Mouse (Mus musculus) c-Kit-positive CD71-positive TER-119-negative erythroid progenitor cells, embryonic 14.5 days (primary cell): ENCODE results near the gene Agr2.

Experiments used
- DNase-seq: peaks from one replicate; pipeline ENCODE4 v3.0.0-alpha.2; 2013; ENCODE audit warnings: low read depth

Gene Agr2

DNA sequence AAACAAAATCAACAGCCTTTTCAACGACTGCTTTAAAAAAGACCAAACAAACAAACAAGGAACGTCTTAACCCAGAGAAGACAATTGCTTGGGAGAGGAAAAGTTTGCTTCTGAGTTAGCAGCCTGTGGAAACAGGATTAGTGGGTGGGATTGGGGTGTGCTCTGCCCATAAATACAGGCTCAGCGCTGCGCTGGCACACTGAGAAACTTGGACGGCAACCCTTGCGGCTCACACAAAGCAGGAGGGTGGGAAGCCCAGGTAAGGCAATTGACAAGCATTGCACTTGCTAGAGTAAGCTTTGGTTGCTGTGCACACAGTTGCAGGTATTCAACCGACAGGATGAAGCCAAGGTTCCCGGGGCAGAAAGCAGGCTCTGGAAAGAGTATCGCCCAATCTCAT lies at the start of gene Agr2:
Agr2 (plus strand) TSS at position 197 of the 400 bp plus-strand sequence.
- no peak for DNase-seq

GRCm38 (mm10) chr12:35951757-35952156 lies 41.0 kb upstream of the Agr2 start:
- DNase-seq: no peak

DNA sequence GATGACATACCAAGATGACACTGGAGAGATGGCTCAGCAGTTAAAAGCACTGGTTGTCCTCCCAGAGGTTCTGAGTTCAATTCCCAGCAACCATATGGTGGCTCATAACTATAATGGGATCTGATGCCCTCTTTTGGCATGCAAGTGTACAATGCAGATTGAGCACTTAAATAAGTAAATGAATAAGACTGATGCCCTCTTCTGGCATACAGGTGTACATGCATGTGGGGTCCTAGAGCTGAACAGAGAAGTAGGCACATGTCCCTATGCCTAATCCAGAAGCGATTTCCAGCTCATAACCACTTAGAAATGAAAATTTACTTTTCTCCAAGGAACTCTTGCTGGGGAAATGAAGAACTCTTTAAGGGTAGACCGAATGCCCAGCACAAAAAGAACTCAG lies 35.5 kb upstream of the Agr2 start:
- DNase-seq: no peak

GRCm38 (mm10) chr12:35966098-35966767 lies 26.5 kb upstream of the Agr2 start:
- DNase-seq: peak; percentile 46

- no peak for DNase-seq
Observed at GRCm38 (mm10) chr12:35966768-35967141, 26.0 kb upstream of the Agr2 start.

- DNase-seq: no peak
Observed at GRCm38 (mm10) chr12:35975898-35976297, 16.8 kb upstream of the Agr2 start.

GRCm38 (mm10) chr12:35977633-35978246 lies 15.0 kb upstream of the Agr2 start:
- DNase-seq: no peak

DNA sequence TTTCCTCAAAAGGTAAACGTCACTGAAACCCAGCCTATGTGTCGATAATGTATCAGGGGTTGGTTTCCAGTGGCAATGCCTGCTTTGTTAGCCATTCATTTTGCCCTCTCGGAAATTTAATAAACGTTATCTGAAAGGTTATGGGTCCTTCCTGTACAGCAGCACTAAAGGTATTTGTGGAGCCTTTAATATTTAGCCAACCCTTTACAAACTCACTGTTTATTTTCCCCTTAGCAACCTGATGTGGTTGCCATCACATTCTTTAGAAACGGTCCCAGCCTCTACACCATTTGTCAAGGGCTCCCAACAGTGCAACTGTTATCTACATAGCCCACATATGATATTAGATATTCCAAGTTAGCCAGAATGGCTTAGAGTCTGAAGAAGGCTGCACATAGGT lies 13.1 kb upstream of the Agr2 start:
- DNase-seq: no peak

DNA sequence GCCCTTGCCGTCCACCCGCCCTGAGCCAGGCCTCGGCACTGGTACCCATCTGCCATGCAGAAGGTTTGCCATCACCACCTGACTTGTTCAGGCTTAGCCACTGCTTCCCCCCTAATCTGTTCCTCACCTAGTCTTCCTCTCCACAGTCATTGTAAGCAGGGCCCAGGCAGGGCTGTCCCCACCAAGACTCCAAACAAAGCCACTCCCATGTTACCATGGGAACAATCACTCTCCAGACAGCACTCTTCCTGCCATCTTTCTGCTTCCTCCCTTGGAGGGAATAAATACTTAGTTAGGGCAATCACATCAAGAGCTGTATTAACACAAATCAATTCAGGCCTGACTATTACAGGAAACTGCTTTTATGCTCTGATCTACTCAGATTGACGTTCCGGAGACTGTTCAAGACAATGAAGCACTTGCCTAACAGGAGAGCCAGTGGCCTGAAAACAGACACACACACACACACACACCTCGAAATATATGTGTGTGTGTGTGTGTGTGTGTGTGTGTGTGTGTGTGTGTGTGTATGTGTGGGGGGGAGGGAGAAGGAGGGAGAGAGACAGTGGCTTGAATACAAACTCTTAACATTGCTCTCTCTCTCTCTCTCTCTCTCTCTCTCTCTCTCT lies 10.9 kb upstream of the Agr2 start:
- DNase-seq: peak; percentile 72

DNA sequence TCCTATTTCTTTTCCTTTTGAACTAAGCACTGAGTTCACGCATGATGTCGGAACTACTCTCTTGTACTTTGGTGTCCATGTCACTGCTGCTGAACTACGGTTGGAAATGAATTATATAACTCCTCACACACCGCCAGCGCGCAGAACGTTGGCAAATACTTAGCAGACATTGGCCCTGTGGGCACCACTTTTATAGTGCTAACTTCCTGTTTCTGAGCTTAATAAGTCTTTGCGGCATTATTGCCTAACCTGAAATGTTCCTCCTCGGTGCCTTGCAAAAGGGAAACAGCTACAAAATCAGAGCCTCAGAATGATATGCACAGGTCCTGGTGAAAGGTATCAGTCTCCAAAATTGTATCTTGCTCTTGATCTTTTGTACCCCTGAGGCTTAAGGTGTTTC lies 9.2 kb upstream of the Agr2 start:
- DNase-seq: no peak

DNA sequence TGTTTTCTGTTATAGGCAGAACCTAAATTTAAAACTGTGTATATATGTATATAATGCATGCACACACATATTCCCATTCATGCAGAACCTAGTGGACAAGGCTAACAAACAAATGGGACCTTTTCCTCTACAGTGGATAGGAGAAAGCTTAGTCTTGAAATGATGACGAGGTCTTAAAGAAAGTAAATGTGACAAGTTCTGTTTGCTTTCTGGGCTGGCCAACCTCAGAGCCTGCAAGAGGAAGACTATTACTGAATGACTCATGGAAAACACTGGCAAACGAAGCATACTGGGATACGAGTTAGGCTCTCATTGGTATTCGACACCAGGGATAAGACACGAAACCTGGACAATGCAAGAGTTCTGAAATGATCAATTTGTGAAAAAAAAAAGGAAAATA lies 8.0 kb upstream of the Agr2 start:
- no peak for DNase-seq

DNA sequence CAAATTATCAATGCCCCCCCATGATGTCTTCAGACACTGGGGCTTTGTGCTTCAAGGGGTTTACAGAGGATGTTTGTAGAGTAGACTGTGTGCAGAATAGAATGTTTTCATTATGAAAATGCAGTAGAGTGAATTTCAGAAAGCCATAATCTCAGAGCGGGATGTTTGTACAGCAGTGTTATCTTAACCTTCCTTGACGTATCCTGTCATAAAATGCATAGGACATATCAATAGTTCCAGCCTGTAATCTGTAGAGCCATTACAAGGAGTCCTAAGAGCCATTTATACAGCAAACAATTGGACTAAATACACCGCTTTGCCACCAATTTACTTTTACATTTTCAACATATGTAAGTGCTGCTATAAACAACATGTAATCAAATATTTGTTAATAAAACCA lies 876 bp downstream of the Agr2 start:
- DNase-seq: no peak

- no peak for DNase-seq
Observed at GRCm38 (mm10) chr12:35994098-35994497, 1.4 kb downstream of the Agr2 start.

GRCm38 (mm10) chr12:35995799-35996198 lies 3.1 kb downstream of the Agr2 start:
- peak; percentile 38 for DNase-seq

DNA sequence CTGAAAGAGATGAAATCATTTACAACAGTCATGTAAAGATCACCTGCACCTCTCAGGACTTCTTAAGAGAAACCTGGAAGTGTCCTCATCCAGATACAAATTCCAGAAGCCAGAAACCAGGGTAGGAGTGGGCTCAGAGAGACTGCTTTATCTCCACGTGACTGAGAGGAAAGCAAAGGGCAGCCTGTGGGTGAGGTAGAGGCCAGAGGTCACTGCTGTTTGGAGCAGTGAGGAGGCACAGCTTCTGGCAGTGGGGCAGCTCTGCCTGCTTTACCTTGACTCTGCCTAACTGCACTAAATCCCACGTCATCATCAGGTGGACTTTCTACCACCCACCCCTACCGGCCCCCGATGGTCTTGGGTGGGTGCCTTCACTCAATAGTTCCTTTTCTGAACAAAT lies 12.0 kb downstream of the Agr2 start:
- DNase-seq: no peak

DNA sequence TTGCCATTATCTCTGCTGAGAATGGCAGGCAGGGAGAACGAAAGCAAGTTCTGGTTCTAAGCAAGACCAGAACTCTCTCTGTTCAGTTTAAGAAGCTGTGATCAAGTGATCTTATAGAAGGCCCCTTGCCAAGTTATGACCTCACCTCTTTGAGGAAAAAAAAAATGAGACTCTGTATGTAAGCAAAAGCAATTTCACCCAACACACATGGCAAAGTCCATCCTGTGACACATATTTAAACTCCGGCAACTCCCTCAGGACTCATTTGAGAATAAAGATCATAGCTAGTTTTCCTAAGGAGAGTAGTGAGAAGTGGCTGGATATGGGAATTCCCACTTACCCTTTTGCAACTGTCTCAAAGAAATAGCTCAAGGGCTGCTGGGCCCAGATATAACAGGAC lies 14.9 kb downstream of the Agr2 start:
- DNase-seq: no peak

DNA sequence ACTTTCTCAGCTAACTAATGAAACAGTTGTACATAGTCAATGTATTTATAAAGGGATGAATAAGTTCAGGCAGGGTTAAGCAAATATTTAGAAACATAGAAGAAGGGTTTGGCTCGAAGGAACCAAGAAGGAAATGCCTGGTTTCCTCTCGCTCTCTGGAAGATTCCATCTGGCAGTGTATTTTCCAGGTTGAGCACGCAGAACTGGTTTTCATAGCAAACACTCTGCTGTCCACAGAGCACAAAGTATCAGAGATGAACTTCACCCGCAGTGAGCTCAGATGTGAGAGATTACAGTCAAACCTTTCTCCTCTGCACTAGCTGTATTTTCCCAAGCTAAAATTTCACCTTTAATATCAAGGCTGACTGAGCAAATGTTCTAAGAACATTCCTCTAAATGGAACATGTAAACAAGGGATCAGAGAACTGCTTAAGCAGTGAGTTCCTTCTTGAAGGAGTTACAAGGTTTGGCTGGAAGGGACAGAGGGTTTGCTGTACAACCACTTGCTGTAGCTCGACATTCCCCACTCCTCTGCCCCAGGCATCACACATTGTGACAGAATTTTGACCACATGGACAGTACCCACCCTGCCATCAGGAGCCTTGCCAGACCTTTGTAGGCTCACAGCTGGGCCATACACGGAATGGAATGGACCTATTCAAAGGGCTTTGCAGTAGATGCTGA lies 15.8 kb downstream of the Agr2 start:
- no peak for DNase-seq

GRCm38 (mm10) chr12:36013216-36013910 lies 20.7 kb downstream of the Agr2 start:
- DNase-seq: no peak

DNA sequence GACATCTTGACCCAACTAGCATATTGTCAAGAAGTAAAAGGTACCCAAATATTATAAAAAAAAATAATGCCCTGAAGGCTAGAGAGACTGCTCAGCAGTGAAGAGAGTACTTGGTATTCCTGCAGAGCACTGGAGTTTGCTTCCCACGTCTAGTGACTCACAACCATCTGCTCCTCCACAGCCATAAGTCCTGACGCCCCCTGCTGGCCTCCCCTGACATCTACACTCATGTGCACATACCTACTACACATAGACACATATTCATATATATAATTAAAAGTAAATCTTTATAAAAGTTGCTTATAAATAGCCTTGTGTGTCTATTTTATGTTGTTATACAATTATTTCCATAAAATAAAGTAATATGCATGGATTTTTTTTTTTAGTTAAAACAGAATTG lies 25.1 kb downstream of the Agr2 start:
- no peak for DNase-seq

- DNase-seq: no peak
Observed at GRCm38 (mm10) chr12:36019572-36019971, 26.9 kb downstream of the Agr2 start.

GRCm38 (mm10) chr12:36020081-36020480 lies 27.4 kb downstream of the Agr2 start:
- no peak for DNase-seq

DNA sequence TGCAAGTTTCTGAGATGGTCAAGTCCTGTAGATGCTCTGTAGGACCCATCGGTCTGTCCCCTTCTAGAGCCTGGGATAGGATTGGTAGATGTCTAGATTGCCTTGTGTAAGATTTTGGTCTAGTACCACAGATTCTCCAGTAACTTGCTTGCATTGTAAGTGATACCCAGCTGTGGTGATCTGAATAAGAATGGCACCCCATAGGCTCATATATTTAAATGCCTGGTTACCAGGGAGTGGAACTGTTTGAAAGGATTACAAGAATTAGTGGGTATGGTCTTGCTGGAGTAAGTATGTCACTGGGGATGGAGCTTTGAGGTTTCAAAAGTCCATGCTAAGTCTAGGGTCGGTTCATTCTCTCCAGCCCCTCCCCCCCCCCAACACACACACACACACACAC lies 28.0 kb downstream of the Agr2 start:
- DNase-seq: no peak
